Mouse (Mus musculus): ENCODE results near the gene Sept5.

The Sept5 gene

DNA sequence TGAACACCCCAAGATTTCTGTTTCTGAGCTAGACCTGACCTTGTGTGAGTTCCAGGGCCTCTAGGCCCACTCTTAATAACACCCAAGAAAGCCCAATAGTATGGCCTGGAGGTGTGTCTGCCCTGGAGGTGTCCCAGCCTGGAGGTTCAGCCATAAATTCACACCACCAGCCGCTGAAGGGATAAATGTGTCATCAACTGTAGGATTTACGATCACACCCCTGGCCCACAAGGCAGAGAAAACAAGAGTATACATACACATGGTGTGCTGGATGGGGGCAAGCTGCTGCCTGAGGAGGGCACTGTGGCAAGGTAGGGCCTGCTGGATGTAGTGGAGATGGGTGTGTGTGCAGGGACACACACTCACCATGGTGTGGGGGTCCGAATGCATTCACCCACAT is 16.5 kb downstream of the Sept5 start:
- no peak for DNase-seq (ENCODE audit: low read depth, low spot score)

GRCm38 (mm10) chr16:18611752-18612151 is 18.0 kb downstream of the Sept5 start:
- no peak for DNase-seq (ENCODE audit: low read depth, low spot score)

DNA sequence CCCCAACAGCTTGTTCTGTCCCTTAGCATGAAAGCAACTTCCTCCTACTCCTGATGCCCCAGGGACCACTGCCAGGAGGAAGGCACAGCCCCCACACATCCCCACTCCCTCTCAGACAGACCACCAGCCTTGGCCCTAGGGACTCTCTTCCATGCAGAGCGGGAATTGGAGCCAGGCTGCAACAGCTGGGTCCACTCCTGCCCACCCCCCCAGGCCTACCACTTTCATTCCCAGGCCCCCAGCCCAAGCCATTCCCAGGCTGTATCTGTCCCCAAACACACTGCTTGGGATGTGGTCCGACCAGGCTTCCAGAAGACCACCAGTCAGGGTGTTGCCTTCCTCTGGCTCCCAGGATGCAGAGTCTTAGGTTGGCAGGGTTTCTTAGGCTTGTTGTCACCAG is 20.7 kb downstream of the Sept5 start:
- DNase-seq (ENCODE audit: low read depth, low spot score), result no peak

DNA sequence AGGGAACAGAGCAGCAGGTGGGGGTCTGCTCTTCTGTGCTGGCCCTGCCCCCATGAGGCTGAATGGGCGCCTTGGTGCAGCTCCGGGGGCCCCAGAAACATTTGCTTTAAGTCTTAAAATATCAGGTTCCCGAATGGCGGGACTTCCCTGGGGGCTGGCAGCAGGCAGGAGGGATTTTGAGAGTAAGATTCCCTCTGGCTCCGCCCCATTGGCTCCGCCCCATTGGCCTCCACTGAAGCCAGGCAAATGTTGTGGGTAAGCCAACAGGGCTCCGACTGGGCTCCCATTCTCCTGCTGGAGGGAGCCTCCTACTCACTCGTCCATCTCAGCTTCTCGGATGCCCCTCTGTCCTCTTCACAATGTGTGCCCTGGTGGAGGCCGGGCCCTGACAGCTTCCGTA is 21.5 kb downstream of the Sept5 start:
- no peak for DNase-seq (ENCODE audit: low read depth, low spot score)

DNA sequence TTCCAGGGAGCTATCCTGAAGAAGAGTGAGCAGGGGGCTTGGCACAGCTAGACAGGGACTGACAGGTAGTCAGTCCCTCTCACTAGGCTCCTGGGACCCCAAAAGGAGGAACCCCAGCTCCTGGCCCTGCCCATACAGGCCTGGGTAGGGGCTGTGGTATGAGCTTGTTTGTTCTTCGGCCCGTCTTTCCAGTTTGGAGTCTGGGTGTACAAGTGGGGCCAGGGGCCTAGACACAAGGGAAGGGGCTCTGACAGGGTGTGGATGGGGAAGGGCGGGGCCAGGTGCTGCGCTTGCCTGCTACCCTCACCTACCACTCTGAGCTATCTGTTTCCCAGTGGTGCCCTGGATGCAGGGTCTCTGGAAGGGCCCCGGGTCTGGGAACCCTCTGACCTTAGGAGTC is 24.0 kb downstream of the Sept5 start:
- no peak for DNase-seq (ENCODE audit: low read depth, low spot score)

- peak; percentile 31 for DNase-seq (ENCODE audit: low read depth, low spot score)
Observed at GRCm38 (mm10) chr16:18604267-18604701, 25.5 kb downstream of the Sept5 start.

DNA sequence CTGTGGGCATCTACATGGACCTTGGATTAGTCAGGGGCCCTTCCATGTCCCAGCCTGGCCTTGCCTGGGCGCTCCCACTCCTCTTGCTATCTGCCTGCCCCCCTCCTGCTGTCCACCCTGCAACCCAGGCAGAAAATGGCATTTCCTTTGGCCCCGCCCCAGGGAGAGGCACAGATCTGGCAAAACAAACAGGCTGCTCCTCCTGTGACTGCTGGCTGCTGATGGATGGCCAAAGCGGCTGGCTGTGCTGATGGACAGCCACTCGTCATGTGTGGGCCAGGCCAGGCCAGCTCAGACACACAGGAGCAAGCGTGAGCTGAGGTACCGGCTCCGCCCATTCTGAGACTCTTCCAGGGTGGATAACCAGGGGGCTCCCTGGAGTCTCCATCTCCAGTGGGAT is 28.3 kb downstream of the Sept5 start:
- DNase-seq (ENCODE audit: low read depth, low spot score), result no peak

- no peak for DNase-seq (ENCODE audit: low read depth, low spot score)
Observed at GRCm38 (mm10) chr16:18598006-18598405, 31.7 kb downstream of the Sept5 start.

- no peak for DNase-seq (ENCODE audit: low read depth, low spot score)
Observed at GRCm38 (mm10) chr16:18596255-18596654, 33.5 kb downstream of the Sept5 start.

DNA sequence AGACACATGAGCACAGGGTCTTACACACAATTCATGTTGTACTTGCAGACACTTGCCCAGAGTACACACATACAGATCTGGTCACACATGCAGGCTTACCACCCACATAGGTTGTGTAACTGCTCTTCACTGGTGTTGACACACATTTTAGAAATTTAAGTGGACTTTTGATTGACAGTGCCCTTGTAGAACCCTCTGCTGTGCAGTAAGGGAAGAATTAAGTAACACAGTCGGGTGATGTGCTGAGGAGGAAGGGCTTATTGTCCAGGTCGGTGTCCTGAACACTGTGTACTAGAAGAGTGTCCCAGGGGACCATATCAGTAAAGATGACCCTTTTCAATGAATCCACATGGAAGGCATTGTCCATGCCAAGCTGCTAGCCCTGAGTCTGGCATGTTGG is 35.8 kb downstream of the Sept5 start:
- DNase-seq (ENCODE audit: low read depth, low spot score), result no peak

DNA sequence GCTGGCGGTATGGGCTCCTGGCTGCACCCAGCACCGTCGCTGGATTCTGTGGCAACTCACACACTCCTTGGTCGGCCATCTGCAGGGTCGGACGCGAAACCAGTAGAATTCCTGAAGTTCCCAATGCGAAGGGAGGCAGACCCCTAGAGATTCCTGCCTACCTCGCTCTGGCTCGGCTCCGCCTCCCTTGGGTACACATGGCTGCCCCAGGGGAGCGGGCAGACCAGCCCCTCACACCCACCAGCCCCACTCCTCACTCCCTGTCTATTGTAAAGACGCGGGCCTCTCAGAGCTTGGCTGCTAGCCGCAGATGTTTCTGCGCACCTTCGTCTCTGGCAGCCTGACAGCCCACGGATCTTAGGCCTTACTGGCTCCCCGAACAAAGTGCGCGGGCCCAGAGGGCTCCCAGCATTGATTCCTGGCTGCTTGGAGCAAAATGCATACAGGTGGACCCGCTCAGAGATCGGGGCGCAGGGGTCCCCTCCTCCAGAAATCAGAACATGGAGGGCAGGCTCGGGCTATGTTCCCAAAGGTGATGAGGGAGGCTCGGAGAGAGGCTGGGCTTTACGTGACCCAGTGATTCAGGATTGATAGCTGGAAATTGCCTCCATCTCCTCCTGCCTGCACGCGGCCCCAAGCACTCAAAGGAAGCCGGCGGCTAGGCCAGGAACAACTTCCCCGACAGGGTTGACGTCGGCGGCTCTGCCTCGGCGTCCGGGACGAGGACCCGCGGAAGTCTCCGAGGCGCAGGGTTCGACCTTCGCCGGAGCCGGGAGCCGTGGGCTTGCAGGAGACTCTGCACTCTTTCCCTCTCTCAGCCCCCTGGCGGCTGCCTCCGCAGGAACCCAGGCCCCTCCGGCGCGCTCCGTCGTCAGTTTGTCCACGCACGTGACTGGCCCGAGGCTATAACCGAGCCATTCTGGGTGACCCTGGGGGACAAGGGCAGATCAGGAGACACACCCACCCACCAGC is 38.4 kb downstream of the Sept5 start:
- DNase-seq (ENCODE audit: low read depth, low spot score), result no peak

- no peak for DNase-seq (ENCODE audit: low read depth, low spot score)
Observed at GRCm38 (mm10) chr16:18589804-18590790, 39.7 kb downstream of the Sept5 start, which contains the start of gene Tbx1. Gene Tbx1, minus strand, starts transcription at chr16:18590671.

DNA sequence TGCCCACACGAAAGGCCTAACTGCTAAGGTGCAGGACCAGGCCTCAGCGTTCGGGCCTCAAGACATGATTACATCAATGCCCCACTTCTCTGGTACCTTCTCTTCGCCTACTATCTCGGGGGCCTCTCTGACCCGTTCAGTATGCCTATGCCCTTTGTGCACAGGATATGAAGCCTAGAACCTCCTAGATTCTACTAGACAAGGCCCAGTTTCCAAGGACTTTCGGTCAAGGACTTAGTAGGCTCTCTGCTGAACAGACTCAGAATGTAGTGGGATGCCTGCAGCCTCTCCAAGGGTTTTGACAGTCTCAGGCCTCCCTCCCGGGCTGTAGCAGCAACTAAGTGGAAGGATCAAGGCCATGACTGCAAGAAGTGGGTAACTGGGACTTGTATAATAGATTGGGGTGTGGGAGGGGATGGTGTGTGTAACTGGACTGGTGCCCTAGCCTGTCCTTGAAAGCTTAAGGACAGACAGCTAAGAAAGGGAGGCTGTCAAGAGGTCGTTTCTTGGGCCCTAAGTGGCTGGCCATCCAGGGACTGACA is 40.6 kb downstream of the Sept5 start:
- no peak for DNase-seq (ENCODE audit: low read depth, low spot score)

- no peak for DNase-seq (ENCODE audit: low read depth, low spot score)
Observed at GRCm38 (mm10) chr16:18588738-18589055, 41.1 kb downstream of the Sept5 start.

DNA sequence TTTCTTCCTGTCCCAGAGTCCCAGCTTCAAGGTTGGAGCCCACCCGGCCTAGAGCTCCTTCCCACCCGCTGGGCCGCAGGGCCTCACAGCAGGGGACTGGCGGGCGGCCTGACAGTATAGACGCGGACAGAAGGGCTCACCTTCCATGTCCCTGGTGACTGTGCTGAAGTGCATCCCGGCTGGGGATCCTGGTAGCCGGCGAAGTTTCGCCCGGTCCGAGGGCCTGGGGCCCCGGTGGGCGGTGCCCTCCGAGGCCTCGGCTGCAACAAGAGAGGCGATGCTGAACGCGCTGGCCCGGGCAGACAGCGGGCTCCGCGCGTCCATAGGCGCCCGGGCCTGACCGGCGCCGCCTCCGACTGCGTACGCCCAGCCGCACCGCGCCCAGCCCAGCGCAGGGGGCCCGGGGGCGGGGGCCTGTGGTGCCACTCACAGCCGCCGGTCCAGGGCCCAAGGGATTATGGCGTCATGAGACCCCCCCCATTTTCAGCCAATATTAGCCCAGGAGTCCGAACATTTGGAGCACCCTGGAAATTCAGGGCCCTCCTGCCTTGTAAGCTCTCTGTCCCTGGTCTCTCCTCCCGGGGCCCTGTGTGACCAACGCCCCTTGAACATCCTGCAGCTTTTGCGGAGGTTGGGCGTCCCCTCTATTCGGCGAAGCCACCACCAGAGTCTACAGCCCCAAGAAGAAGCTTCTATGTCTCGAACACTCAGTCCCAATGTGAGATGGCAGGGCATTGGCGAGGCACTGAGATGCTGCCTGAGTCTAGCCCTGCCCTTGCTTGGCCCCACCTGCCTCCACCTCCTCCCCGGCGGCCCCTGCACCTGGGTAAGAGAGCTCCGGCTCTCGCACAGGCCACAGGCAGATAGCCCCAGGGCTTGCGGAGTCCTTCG is 41.7 kb downstream of the Sept5 start:
- no peak for DNase-seq (ENCODE audit: low read depth, low spot score)

- DNase-seq (ENCODE audit: low read depth, low spot score), result no peak
Observed at GRCm38 (mm10) chr16:18586906-18587546, 42.7 kb downstream of the Sept5 start.

- no peak for DNase-seq (ENCODE audit: low read depth, low spot score)
Observed at GRCm38 (mm10) chr16:18586076-18586905, 43.5 kb downstream of the Sept5 start.

DNA sequence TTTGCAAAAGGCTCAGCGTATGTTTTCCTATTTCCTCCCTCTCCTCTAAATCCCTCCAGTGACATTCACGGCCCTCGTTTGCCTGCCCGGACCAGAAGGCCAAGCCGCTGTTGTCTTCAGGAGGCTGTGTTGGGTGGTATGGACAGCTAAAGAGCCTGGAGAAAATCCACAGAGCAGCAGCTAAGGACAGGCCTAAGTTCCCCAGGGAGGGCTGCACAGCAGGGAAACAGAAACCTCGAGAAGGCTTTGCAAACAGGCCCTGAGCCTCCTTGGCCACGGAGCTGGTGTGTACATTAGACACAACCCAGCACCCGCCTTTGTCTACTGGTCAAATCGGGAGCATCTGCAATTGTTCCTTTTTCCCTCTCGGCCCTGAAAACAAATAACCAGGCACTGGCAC is 44.1 kb downstream of the Sept5 start:
- DNase-seq (ENCODE audit: low read depth, low spot score), result no peak

- DNase-seq (ENCODE audit: low read depth, low spot score), result no peak
Observed at GRCm38 (mm10) chr16:18584901-18585510, 44.7 kb downstream of the Sept5 start.
